Mouse (Mus musculus): ENCODE measurements around the gene H1fx.

The H1fx gene

DNA sequence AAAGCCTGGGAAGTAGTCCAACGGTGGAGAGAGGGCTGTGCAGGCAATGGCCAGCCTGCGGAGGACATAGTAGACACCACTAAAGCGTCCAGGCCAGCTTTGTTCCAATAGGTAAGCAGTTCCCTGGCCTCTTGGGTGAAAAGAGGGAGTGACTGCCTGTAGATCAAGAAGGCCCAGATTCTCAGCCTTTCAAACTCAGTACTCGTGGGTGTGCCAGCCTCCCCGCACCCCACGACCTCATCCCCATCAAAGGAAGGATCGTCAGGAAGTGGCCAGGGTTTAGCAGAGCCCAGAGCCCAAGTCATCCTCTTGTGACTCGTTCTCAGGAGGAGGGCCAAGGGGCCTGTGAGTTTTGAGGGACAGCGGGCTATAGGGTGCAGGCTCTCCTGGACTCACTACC is 1.1 kb upstream of the H1fx start:
- peak; percentile 18 for DNase-seq (ENCODE audit: extremely low read depth, insufficient read length, low spot score)

DNA sequence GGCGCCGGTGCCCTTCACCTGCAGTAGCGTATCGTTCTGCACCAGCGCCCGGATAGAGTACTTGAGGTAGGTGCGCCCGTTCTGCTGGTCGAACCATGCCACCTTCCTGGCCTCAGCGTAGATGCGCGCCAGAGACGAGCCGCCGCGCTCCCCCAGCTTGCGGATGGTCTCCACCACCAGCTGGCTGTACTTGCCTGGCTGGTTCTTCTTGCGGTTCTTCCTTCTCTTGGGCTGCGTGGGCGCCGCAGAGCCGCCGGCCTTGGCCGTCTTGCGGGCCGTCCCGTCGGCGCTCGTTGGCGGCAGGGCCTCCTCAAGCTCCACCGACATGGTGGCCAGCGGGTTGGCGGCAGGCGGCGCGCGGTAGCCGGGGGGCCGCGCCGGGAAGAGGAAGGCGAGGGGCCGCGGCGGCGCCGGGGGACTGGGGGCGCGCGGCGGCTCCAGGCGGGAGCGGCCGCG is 379 bp downstream of the H1fx start:
- peak; percentile 78 for DNase-seq (ENCODE audit: extremely low read depth, insufficient read length, low spot score)

DNA sequence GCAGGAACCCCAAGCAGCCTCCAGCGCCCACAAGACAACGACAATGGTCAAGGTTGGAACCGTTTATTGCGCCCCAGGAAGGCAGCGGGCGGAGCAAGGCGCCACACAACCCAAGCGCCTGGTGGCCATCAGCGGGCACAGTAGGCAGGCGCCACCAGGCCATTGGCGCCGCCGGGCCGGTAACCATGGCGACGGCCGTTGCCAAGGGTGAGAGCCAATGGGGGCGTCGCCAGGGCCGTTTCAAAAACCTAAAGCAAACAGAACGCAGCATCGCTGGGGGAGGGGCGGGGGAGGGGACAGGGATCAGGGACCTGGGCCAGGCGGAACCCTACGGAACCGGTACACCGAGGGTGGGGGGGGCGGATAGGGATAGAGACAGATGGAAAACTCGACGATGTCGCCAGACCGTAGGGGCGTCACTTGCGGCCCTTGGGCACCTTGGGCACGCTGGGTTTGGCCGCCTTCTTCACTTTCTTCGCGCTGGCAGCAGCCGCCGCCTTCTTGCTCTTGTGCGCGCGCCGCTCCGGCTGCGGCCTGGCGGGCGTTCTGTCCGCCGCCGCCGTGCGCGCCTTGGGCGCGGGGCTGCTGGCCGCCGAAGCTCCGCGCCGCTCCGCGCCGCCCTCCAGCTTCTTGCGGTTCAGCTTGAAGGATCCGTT is 935 bp downstream of the H1fx start:
- DNase-seq (ENCODE audit: extremely low read depth, insufficient read length, low spot score) = peak; percentile 94

DNA sequence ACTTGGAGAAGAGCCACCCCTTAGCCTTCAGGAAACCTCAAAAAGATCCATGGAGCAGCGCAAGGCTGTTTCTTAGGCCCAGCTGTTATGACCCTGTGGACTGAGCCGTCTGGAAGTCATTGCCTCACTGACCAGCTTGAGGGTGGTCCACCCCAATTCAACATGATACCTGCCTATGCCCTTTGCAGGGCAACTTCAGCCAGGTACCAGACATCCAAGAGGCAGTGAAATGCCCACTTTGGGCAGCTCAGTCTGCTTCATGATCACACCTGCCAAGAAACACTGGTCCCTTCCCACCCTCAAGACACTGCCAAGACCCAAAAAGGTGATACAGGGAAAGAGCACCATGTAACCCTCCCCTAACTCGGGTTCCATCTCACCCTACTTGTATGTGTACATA is 1.7 kb downstream of the H1fx start:
- no peak for DNase-seq (ENCODE audit: extremely low read depth, insufficient read length, low spot score)

DNA sequence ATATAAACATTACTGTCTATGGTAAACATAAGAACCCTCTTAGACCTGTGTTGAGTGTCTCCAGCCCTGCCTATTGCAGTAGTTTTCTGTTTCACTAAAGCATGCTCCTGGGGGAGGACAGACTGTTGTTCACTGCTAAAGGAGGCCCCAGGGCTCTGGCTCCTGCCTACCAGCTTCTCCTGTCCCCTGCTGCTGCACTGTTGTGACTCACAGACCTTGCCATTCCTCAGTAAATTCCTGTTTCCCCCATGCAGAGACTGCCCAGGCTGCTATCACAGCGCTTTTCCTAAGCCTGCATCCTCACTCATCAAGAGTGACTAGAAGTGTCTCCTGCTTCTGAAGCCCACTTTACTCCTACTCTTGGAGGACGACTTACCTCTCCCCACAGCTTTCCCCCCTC is 11.4 kb downstream of the H1fx start:
- DNase-seq (ENCODE audit: extremely low read depth, insufficient read length, low spot score) = no peak

DNA sequence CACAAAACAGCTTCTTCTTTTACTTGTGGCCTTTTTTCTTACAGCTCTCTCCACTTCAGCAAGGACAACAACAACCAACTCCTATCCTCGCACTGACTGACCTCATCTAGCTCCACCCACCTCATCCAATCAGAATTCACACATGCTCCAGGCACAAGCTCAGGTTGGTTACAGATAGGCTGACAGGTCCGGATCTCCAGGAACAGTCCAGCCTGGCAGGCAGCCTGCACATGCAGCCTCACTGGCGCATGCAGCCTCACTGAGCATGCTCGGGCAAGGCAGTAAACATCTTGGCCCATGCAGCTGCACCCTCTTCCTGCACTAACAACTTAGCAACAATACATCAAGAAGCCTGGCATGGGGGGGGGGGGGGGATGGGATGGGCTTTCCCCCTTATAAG is 19.0 kb downstream of the H1fx start:
- peak; percentile 46 for DNase-seq (ENCODE audit: extremely low read depth, insufficient read length, low spot score)

DNA sequence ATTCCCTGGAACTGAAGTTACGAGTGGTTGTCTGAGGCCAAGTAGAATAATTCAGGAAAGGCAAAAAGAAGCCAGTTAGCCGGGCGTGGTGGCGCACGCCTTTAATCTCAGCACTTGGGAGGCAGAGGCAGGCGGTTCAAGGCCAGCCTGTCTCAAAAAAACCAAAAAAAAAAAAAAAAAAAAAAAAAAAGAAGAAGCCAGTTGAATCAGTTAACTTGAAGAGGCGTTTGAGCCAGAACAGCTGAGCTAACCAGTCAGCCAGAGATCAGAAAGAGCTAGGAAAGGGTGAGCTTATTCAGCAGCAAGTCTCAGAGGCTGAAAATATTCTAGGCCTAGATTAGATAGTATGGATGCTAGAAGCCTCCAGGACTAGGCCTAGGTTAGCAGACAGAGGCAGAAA is 39.3 kb downstream of the H1fx start:
- DNase-seq (ENCODE audit: extremely low read depth, insufficient read length, low spot score) = no peak

DNA sequence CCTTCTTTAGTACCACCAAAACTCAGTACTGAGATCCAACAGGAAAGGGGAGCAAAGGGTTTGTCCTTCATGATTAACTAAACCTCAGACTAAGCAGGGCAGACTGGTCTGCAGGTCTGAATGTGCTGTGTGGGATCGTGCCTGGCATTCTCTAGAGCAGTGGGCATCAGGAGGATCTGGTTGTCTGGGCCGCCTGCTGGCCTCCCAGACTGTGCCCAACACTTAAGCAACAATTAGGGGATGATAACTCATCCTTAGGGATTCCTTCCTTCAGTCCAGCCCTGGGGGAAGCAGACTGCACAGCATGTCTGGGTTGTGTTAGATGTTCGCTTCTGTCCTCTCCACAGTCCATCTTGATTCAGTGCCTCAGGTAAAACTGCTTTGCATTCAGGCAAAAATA is 42.5 kb downstream of the H1fx start:
- DNase-seq (ENCODE audit: extremely low read depth, insufficient read length, low spot score) = no peak

DNA sequence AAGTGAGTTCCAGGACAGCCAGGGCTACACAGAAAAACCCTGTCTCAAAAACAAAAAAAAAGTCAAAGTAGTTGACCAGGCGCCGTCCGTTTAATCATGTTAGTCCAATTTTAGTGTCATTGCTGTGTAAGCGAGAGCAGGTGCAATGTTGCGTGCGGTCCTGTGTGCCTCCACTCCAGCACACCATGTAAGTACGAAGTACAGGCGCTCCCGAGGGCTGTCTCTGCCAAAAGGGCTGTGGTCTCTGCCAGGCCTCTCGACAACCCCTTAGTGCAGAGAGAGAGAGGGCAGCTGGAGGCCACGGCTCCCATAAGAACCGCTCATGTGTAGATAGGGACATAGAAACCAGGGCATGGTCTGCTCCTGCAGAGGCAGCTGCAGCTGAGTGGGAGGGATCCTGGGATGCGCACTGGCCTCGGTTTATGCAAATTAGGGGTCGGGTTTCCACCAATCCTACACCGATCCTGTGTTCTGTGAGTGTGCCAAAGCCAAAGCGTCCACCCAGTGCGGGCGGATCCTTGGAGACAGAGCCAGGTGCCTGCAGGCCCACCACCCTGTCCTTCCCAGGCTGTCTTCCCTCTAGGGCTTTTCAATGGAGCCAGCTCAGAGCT is 44.2 kb downstream of the H1fx start:
- no peak for DNase-seq (ENCODE audit: extremely low read depth, insufficient read length, low spot score)

DNA sequence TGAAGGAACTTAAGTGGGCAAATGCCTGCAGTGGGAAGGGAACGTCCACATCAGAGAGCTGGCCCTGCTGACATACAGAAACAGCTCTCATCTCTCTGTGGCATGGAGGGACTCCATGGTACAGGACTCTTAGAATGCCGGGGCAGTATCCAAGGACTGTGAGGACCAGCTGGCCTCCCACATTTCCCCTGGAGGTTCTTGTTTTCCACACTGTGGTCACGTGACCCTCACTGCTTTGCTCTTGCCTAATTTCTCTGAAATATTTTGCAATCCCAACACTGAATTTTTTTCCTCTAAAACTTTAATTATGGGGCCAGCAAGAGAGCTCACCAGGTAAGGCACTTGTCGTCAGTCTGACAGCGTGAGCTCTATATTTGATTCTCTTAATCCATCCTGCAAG is 46.4 kb downstream of the H1fx start:
- DNase-seq (ENCODE audit: extremely low read depth, insufficient read length, low spot score) = no peak

Measured in 3134 (cell line).